Mouse (Mus musculus) mouse embryonic stem cell (cell line): ENCODE data around the gene Gm49776.
"Not testable (repeated sequence)": the region's sequence is repeated elsewhere in the genome, so short reads cannot be mapped to it uniquely, and the experiment has no call there.

Source experiments
- in situ Hi-C, 2 experiments: fragments of 300-500 bp; cut with MboI; formaldehyde crosslinking; loops; 1 replicate in 1 of 2; 3 replicates in 1 of 2; pipeline ENCODE4 v1.14.3; 2019 to 2020; ENCODE audit warnings: low sequenced_read_pairs in 2 of 2, low pct_unique_long_range_greater_than_20kb in 1 of 2, mixed read lengths in 1 of 2; ENCODE audit not compliant: unreplicated experiment in 1 of 2

Gene Gm49776

GRCm38 (mm10) chr16:18214858-18215257 lies 43.3 kb downstream of the Gm49776 start:
- in situ Hi-C loops: loop anchor here (5.0 to 10.0 kb wide), 5 partner anchors 38 to 300 kb away; partner anchors contain the start of genes Ess2 (in 1 of the 2) and Gsc2 (in 1 of the 2)

GRCm38 (mm10) chr16:18213689-18214088 lies 44.4 kb downstream of the Gm49776 start:
- in situ Hi-C loops: loop anchor here (5.0 to 10.0 kb wide), 5 partner anchors 36 to 299 kb away; partner anchors contain the start of genes Ess2 (in 1 of the 2) and Gsc2 (in 1 of the 2)

DNA sequence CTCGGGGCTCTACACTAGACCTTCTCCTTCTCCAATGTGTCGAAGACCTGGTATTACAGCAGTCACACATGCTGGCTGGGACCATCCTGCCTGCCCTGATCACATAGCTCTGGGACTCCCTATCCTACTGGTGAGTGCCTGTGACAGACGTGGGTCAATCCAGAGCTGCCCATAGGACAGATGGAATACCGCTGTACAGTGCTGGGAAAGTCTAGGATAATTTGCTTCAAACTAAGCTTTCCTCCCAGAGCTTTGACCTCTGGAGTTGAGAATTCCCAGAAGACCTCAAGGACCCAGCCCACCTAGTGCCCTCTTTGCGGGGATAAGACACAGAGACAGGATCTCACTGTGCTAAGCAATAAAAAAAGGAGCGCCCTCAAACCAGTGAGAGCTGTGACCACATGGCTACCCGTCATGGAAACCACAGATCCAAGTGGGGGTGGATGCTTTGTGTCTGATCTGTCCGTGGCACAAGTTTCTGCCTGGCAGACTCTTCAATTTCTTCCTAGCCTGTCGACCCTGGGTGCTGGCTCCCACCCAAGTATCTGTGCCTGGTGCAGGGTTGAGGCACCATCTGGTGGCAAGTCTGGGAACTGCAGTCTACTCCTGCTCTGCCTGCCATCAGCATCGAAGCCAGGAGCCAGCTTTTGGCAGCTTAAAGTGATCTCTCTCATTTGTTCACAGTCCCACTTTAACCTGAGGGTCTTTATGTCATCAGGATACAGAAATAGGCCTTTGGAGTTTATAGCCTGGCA lies 46.5 kb downstream of the Gm49776 start:
- in situ Hi-C loops: loop anchor here (5.0 to 10.0 kb wide), 5 partner anchors 34 to 297 kb away; partner anchors contain the start of genes Ess2 (in 1 of the 2) and Gsc2 (in 1 of the 2)

DNA sequence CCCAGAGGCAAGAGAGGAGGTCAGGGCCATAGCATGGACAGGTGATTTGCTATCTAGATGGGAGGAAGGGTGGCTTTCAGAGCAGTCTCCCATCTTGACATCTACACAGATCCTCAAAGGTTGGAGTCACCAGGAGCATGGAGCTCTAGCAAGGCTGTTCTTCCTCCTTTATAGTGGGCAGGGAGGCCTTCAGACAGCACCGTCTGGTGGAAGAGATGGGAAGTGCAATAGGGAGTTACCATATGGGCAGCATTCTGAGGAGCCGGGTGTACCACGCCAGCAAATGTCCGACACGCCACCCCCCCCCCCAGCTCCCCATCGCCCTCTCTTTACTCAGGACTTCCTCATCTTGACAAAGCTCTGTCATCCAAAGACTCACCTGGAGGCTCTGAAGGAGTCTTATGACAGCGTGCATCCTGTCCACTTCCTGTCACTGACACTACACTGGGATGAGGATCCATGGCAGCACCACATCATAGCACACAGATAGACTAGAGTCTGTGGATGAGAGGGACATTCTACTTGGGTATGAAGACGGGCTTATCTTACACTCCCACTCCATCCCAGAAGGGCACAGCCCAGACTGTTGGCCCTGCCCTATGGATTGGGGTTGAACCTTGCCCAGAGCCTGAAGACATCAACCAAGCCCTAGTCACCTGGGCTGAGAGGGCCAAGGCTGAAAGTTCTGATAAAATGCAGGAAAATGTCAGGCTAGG lies 47.3 kb downstream of the Gm49776 start:
- in situ Hi-C loops: loop anchor here (5.0 to 10.0 kb wide), 5 partner anchors 34 to 296 kb away; partner anchors contain the start of genes Ess2 (in 1 of the 2) and Gsc2 (in 1 of the 2)

DNA sequence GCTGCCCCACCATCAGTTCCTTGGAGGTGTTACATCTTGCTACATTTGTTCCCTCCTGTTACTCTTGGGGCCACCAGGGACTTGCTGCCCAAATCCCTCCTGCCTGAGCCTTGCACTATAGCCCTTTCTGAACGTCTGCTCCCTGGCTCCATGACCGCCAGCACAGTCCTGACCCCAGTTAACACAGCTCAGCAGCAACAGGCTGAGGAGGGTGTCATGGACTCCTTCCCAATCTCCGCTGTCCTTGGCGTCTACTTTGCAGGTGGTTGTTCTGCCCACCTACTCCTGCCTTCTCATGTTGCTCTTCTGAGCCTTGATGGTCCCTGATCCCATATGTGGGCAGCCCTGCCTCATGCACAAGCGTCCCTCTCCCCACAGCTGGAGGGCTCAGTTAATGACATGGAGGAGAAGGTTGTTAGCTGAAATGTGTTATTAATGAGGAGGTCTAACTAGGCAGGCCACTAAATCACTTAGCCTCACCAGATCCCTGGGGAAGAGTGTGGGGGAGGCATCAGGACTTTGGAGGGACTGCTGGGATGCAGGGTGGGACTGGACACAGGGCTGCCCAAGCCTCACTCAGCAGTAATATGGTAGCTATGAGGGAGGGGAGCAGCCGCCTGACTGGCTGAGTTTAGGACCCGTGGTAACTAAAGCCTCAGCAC lies 54.6 kb downstream of the Gm49776 start:
- in situ Hi-C loops: no loop called here

DNA sequence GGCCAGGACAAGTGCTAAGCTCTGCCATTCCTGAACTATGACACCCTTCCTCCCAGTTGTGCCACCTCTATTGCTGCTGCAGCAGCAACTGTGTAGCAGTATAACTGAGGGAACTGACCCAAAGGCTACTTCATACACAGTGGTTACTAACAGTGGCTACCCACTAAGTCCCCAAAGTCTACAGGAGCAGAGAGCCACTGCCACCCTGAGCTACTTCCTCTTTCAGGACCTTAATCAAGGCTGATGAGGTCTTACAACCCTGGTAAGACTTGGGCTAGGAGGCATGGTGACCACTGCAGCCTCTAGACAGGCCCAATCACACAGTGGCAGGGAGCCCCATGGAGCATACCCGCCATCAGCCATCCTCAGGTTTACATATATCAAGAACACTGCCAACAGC lies 56.1 kb downstream of the Gm49776 start:
- in situ Hi-C loops: no loop called here

DNA sequence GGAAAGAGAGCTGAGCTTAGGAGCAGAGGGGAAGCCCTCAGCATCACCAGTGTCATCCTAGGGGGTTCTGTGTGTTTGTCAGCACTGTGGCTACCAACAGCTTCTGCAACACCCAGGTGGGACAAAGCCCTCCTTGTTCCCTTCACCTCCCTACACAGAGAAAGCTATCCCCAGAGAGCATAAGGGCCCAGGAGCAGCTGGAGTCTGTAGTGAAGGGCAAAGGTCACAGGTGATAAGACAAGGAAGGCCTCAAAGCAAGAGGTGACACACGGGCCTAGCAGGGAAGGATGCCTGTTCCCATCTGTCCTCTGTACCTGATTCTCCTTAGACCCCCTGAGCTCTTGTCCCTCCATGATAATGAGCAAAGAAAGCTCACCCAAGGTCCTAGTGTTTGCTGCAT lies 56.5 kb downstream of the Gm49776 start:
- in situ Hi-C loops: no loop called here

GRCm38 (mm10) chr16:18200062-18200461 lies 58.1 kb downstream of the Gm49776 start:
- in situ Hi-C loops: no loop called here

- in situ Hi-C loops: no loop called here
Observed at GRCm38 (mm10) chr16:18198365-18199098, 59.6 kb downstream of the Gm49776 start.

DNA sequence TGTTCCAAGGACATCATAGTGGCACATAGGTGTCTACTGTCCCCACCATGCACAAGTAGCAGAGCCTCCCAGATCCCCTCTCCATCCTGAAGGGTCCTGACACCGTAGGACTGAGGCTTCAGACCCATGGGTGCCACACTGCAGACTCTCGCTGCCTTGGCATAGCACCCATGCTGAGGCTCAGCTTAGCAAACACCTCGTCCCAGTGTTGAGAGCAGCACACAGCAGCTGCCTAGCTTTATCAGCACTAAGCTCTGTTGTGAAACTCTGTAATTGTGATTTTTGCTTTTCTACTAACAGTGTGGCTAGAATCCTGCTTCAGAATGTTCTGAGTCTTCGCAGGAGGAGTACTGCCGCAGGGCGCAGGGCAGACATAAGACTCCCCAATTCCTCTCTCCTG lies 60.2 kb downstream of the Gm49776 start:
- in situ Hi-C loops: no loop called here

DNA sequence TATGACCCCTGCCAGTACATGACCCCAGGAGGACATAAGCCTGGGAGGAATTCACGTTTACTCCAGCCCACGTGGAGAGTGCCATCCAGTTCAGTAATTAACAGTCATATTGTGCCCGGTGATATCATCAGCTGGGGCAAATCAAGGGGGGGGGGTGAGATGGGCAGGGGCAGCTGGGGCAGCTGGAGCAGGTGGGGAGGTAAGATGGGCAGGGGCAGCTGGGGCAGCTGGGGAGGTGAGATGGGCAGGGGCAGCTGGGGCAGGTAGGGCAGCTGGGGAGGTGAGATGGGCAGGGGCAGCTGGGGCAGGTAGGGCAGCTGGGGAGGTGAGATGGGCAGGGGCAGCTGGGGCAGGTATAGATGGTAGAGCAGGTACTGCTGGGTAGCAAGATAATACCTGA lies 62.6 kb downstream of the Gm49776 start:
- in situ Hi-C loops: not testable (repeated sequence)
